Mouse (Mus musculus): ENCODE measurements around the gene Dcps.
"Not testable (repeated sequence)": the region's sequence is repeated elsewhere in the genome, so short reads cannot be mapped to it uniquely, and the experiment has no call there.

The Dcps gene

GRCm38 (mm10) chr9:35176124-35176659 is 331 bp upstream of the Dcps start:
- no peak for DNase-seq

GRCm38 (mm10) chr9:35173331-35173730 is 2.5 kb downstream of the Dcps start:
- no peak for DNase-seq

GRCm38 (mm10) chr9:35170071-35170470 is 5.8 kb downstream of the Dcps start:
- DNase-seq, result no peak

- DNase-seq, result no peak
Observed at GRCm38 (mm10) chr9:35166798-35167635, 8.8 kb downstream of the Dcps start.

GRCm38 (mm10) chr9:35166144-35166797 is 9.6 kb downstream of the Dcps start:
- peak in 1 of 2 experiments; percentile 42 for DNase-seq

- no peak for DNase-seq
Observed at GRCm38 (mm10) chr9:35164142-35164874, 11.6 kb downstream of the Dcps start.

- peak; percentile 32 to 43 for DNase-seq
Observed at GRCm38 (mm10) chr9:35163011-35163690, 12.7 kb downstream of the Dcps start.

- no peak for DNase-seq
Observed at GRCm38 (mm10) chr9:35161721-35162120, 14.1 kb downstream of the Dcps start.

GRCm38 (mm10) chr9:35160662-35161061 is 15.2 kb downstream of the Dcps start:
- no peak for DNase-seq

GRCm38 (mm10) chr9:35158477-35158876 is 17.4 kb downstream of the Dcps start:
- DNase-seq, result no peak

GRCm38 (mm10) chr9:35156862-35157261 is 19.0 kb downstream of the Dcps start:
- no peak for DNase-seq

GRCm38 (mm10) chr9:35156002-35156710 is 19.7 kb downstream of the Dcps start:
- DNase-seq, result no peak

- DNase-seq, result no peak
Observed at GRCm38 (mm10) chr9:35152923-35153322, 22.9 kb downstream of the Dcps start.

GRCm38 (mm10) chr9:35148822-35149221 is 27.0 kb downstream of the Dcps start:
- not testable (repeated sequence) for DNase-seq

- not testable (repeated sequence) for DNase-seq
Observed at GRCm38 (mm10) chr9:35147261-35147660, 28.6 kb downstream of the Dcps start.

GRCm38 (mm10) chr9:35145829-35146228 is 30.0 kb downstream of the Dcps start:
- DNase-seq, result no peak

- DNase-seq, result no peak
Observed at GRCm38 (mm10) chr9:35145118-35145517, 30.7 kb downstream of the Dcps start.

- DNase-seq, result no peak
Observed at GRCm38 (mm10) chr9:35142221-35142620, 33.6 kb downstream of the Dcps start.

- no peak for DNase-seq
Observed at GRCm38 (mm10) chr9:35139231-35139744, 36.6 kb downstream of the Dcps start.

GRCm38 (mm10) chr9:35138029-35138428 is 37.8 kb downstream of the Dcps start:
- DNase-seq, result no peak

GRCm38 (mm10) chr9:35135575-35135974 is 40.3 kb downstream of the Dcps start:
- DNase-seq, result no peak
